Mouse (Mus musculus): ENCODE data around the gene Rtp2. TPM values are rescaled to one million over a fixed set of nuclear protein-coding genes. Genes with fewer than 3 reads are reported as not detected.
A peak's percentile ranks its signal among the peaks of the same experiment; 100 is the strongest.
"Not testable (repeated sequence)": the region's sequence is repeated elsewhere in the genome, so short reads cannot be mapped to it uniquely, and the experiment has no call there.

Gene Rtp2
- total RNA-seq, 2 experiments from 2014 or later, result not detected

DNA sequence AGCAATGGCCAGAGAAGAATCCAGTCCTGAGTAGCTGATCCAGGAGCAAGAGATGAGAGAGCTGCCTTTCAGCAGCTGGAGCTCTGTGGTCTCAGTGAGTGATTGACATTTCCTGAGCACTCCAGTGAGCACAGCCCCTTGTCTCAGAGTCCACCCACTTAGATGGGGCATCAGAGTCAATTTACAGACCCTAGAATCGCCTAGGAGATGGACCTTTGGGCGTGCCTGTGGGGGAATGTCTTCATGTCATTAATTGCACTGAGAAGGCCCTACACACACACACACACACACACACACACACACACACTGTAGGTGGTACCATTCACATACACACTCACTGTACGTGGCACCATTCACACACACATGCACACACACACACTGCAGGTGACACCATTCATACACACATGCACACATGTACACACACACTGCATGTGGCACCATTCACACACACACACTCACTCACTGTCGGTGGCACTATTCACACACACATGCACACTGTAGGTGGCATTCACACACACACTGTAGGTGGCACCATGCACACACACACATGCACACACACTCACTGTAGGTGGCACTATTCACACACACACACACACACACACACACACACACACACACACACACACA, 20.0 kb upstream of the Rtp2 start:
- DNase-seq, result no peak

DNA sequence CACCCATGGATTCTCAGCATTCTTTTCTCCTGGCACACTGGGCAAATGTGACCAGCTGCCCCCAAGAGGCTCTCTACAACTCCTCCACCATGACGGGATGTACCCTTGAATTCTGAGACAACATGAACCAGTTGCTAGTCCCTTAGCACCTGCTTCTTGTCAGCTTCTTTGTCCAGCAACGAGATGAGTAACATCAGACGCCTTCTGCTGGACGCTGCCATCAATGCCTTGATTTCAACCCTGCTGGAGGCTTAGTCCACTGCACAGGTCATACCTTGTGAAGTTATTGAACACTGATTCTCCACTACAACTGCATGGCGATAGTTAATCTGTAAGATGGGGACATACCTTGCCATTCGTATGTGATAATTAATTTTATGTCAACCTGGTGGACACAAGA, 15.5 kb upstream of the Rtp2 start:
- DNase-seq, result no peak

DNA sequence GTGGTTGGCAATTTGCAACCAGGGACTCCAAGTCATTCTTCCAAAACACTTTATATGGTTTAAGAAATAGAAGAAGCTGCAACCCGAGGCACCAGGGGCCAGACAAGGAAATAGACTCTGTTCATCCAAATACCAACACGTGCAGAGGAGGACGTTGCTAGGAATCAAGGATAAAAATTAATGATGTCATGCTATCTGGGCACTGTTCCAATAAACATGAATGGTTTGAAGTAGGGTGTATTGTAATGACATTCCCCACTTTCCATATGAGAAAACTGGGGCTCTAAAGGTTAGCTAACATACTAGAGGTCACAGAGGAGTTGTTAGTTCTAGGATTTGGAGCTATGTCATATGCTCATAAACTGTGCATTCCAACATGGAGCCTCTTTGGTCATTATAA, 12.6 kb upstream of the Rtp2 start:
- DNase-seq, result no peak

DNA sequence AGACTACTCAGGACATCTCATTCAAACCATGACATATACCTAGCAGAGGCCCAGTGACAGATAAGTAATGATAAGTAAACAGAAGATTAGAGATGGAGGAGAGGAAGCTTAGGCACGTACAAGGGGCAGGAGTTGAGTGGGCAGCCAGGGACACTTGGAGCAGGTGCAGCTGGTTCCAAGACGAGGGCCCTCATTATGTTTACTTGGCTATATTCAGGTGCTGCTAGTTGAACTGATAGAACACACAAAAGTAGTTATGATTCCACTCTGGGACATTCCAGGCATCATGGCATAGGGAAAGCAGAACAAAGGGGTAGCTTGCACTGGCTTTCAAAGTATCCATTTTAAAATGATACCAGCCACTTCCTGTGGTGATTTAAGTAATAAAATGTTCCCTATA, 2.2 kb upstream of the Rtp2 start:
- DNase-seq, result no peak

DNA sequence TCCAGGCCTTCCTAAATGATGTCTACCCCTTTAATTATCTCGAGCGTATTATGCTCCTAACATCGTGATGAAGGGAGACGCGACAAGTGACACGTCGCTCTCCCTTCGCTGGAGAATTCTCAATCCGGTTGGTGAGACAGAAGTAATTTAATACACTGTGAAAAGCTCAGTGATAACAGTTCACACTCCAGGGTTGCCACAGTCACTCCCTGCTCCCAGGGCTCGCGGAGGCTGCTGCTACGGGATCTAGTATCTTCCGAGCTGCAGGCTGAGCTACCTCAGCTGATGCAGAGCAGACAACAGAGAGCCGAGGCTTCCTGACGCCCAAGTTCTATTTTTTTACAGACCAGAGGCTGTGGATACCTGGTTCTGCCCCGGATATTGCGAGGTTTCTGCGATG, 919 bp downstream of the Rtp2 start:
- DNase-seq, result no peak

DNA sequence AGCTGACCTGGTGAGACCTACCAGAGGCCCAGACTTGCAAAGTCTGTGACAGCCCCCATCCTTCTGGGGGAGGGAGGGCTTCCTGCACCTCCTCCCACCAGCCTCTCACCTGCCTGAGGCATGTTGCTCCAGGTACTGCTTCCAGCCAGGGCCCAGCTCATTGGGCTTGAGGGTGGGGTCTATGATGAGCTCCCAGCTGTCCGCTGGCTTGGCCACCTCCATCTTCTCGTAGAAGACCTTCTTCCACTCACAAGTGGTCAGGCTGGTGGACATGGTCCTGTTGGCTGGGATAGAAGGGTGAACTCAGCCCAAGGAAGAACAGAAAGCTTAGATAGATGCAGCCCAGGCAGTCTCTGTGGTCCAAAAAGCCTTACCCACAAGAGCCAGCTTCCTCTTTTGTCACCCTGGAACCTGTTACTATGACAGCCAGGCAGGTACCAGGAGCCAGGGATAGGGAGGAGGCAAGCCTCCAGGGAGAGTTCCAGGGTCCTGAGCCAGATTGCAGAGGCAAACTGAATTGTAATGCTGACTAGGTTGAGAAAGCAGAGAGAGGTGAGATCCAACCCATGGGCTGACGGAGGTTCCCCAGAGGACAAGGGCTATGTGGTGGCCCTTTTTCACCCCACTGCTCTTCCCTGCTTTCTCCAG, 1.6 kb downstream of the Rtp2 start:
- no peak for DNase-seq

DNA sequence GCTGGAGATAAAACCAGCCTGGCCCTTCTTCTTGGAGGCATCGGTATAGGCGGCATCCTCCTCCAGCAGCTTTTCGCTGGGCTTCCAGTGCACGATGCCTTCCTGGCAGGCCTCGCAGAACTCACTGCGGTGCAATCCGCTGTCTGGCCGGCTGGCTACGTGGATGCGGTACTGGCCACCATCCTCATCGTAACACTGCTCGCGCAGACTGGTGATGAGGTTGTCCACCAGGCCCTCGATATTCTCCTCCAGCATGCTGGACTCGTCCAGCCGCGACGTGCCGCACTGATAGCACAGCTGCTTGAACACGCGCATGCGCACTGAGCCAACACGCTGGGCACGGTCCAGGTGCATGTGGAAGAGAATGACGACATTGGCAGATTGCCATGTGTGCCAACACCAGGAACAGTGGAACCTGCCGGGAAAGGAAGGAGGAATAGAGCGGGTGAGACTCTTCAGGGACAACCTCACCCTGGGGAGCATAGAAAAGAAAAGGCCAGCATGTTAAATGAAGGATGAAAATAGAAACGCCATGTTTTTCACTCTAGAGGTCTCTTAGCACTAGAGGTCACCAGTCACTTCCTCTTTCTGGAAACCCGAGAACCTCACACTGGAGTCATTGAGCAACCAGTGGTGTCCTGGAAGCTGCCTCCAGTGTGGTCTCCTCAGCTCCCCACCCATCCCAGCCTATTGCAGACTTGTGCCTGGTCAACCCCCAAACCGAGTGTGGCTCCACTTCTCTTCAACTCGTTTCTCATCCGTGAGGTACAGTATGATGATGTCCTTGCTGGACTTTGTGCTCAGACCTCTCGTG, 4.7 kb downstream of the Rtp2 start:
- DNase-seq, result peak in 1 of 2 experiments; percentile 4

DNA sequence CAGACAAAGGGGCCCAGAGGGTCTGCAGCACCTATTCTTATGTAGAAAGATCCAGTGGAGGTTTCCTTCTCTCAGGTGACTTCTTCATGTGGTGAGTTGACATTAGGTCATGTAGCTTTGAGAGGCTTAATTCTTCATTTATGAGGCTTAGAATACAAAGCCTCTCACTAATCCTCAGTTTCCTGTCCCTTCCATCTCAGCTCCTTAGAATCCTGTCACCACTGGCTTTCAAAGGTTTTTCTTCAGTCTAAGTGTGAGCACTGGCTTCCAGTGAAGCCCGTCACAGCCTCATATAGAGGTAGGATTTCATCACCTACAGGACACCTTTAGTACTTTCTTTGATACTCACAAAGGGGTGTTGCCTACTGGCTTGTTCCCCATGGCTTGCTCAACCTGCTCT, 9.3 kb downstream of the Rtp2 start:
- no peak for DNase-seq

DNA sequence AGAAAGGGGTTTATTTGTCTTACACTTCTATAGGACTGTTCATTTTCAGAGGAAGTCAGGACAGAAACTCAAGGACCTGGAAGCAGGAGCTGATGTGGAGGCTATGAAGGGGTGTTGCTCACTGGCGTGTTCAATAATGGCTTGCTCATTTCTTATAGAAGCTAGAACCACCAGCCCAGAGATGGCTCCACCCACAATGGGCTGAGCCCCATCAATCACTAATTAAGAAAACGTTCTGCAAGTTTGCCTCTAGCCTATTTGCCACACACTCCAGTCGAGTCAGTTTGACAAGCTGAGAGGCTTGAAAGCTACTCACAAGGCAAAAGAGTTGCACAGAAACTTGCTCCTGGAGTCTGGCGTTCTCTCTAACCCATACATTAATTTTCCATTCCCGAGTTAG, 10.5 kb downstream of the Rtp2 start:
- DNase-seq, result no peak

DNA sequence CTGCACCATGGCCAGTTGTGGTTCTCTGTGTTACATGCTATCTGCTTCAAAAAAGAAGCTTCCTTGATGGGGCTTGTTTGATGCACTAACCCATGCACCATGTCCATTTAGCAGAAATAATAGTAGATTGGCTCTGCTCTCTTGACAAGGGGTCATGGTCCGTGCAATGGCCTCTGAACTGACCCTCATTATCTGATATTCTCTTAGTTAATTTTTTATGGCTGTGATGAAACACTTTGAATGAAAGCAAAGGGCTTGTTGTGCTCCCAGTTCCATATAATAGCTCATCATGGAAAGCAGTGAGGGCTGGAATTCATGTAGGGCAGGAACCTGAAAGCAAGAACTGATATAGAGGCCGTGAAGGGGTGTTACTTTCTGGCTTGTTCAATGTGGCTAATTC, 12.8 kb downstream of the Rtp2 start:
- no peak for DNase-seq

DNA sequence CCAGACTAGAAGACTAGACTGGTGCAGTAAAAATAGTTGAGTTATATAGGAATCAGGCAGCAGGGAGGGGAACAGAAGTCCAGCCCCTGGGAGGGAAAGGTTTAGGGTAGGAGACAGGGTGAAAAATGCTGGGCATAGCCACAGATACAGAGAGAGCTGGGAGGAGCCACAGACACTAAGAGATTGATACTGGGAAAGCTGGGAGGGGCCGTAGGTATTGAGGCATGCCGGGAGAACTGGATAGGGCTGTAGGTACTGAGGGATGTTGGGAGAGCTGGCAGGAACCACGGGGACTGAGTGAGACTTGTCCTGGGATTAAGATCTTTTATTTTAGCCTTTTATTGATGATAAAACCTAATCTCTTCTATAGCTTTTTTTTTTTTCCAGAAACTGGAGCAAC, 18.8 kb downstream of the Rtp2 start:
- DNase-seq, result no peak

DNA sequence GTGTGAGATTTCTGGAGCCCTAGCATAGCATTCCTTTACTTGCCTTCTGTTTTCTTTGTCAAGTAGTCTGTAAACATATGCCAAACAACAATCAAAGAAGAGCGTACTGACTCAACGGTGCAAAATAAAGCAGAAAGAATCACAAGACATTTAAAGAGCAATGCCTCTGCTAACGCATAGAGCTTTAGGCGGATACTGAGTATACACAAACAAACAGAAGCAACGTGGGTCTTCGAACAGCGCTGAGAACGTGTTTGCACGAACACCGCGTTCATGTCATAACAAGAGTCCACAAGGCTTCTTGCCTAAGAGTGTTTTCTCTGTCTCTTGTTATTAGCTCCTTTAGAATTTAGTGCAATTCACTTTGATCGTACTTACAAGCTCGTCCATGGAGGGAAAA, 19.5 kb downstream of the Rtp2 start:
- no peak for DNase-seq

DNA sequence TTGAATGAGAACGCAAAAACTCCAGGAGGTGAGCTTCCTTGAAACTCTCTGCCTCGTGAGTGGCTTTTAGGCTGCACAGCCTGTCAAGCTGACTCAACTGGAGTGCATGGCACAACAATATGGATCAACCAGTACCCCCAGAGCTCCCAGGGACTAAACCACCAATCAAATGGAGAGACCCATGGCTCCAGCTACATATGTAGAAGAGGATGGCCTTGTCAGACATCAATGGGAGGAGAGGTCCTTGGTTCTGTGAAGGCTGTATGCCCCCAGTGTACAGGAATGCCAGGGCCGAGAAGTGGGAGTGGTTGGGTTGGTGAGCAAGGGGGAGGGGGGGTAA, 23.2 kb downstream of the Rtp2 start:
- DNase-seq, result not testable (repeated sequence)

DNA sequence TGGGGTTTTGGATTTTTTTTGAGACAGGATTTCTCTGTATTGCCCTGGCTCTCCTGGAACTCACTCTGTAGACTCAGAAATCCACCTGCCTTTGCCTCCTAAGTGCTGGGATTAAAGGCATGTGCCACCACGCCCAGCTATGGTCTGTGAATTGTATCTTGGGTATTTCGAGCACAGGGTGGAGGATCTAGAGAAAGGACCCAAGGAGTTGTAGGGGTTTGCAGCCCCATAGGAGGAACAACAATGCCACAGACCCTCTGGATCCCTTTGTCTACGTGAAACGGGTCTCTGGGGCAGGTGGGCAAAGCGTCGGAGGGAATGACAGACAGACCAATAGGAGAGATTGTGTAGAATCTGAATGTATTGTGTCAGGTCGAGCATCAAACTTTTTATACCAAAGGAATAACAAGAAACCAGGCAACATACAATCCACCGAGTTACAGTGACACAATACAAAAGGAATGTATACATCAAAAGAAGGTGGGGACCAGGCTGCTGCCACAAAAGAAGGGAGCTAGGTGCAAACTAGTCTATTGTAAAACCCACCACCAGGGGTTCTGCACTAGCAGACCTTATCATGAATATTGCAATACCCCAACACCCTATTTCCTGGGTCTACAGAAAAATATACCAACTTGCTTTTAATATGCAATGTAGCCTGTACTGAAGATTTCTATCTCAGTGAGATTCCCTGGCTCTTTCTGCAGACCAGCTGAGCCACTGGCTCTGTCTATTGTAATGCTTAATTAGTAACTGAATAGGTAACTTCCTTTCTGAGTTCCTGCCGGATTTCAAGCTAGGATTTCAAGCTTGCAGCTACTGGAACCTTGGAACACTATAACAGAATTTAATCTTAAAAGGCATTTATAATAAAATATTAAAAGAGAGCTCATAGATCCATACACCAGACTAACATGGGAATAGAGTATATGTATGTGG, 23.8 kb downstream of the Rtp2 start:
- DNase-seq, result not testable (repeated sequence)

DNA sequence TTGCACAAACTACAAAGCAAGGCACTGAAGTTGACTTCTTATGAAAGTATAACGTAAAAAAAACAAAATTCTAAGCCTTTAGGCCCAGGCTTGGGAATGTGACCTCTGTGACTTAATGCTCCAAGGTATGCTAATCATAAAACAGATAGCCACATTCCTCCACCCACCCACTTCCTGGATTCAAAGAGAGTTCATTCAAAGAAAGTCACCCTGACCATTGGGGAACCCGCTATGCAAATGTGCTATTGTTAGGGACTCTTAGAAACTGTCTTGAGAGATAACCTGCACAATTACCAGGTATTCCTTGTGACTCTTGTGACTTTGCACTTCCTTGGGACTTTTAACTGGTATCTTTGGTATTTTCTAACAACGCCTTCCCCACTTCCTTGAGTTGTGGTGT, 25.6 kb downstream of the Rtp2 start:
- DNase-seq, result not testable (repeated sequence)

DNA sequence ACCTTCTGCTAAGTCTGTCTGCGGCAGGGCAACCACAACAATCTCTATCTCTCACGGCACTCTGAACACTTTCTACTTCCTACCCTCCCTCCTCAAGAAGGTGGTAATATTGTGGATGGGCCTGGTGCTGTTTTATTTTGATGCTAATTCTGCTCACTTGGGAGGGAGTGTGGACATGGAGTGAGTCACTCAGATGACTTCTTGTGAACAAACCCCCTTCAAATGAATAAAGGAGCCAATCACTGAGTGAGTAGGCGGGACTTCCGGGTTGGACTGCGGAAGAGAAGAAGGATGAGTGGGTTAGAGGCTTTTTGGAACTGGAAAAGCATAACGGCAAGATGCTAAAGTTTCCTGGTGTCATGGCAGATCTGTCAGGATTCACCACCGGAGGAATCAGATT, 30.8 kb downstream of the Rtp2 start:
- DNase-seq, result no peak

DNA sequence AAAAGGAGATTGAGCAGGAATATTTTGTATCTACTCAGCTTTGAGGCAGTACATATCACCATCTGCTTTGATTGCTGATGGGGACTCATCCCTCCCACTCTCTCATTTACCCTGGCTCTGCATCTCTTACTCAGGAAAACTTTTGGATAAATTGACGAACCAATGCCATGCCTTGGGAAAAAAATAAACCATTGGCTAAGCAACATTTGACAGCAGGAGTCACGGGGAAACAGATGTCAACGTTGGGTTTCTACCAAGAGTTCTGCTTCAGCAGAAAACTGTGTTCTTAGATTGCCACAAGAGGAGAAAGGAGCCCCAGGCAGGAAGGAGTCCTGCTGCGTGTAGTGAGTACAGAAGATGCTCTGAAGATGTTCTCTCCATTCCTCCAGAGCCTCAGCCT, 32.1 kb downstream of the Rtp2 start:
- no peak for DNase-seq

DNA sequence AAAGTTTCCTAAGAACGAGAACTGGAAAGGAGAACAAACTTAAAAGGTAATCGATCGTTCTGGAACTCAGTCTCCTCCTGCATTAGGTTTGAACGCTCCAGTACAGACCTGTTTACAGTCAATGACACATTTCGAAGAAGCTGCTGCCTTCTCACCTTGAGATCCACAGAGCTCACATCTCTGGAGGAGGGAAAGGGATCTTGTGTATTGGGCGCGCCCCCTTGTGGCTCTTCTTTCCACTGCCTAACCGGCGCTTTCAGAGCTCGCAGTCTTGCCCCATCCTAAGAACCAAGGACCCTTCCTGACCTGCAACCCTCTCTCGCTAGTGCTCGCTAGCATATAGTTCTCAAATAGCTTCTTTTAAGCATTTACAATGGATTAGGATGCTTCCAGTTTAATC, 33.4 kb downstream of the Rtp2 start:
- peak; percentile 47 to 87 for DNase-seq

DNA sequence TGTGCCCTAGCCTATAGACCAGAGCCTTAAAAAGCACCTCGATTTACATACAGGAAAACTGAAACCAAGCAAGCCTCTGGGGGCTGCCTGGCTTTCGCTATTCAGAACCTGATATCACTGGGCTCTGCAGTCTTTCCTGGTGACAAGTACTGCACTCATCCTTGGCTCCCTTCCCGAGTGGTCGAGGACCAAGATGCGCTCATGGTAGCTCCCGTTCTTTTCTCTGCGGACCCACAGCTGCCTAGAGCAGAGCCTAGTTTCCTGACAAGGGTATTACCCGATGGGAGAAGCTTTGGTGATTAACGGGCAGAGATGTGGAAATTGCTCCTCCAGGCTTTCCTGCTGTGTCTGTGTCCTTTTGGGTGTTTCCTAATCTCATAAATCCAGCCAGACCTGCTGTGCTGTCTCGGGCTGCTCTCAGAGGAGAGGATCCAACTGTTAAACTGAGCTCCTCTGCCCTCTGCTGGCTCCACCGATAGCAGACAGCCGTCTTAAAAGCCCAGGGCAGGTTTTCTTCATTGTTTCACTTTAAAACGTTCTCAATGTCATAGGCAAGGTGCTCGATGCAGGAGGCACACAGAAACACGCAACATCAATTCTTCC, 34.1 kb downstream of the Rtp2 start:
- DNase-seq, result peak; percentile 69 to 80

DNA sequence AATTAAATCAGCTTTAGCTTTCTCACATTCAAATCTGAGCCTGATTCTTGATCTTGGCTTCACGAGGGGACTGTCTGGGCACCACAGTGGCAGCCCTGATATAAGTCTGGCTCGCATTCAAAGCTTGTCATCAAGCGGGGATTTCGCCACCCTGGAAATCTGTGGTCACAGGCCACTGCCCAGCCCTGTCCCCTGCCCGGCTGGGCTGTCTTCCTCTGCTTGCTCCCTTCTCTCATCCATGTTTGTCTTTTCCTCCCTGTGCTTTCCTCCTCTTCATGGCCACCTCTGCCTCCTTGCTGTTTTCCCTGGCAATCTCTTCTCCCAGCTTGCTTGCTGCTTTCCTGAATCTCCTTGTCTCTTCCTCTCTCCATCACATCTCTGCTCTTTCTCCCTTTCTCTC, 34.7 kb downstream of the Rtp2 start:
- peak; percentile 3 to 4 for DNase-seq

DNA sequence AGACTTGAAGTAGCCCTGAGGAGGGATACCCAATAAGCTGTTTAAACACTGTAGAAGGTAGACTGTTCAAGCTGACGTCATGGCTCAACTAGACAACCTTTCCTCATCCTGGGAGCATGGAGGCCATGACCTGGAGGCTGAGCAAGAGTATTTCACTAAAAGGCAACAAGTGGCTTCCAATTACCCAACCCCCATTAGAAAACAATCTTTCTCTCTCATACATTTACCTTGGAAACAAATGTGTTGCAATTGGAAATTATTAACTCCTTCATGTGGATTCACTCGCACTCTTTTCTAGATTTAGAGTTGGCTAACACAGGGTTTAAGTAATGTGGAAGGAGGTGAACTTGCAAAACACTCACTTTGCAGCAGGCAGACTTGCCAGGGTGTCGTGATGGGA, 37.1 kb downstream of the Rtp2 start:
- DNase-seq, result no peak

DNA sequence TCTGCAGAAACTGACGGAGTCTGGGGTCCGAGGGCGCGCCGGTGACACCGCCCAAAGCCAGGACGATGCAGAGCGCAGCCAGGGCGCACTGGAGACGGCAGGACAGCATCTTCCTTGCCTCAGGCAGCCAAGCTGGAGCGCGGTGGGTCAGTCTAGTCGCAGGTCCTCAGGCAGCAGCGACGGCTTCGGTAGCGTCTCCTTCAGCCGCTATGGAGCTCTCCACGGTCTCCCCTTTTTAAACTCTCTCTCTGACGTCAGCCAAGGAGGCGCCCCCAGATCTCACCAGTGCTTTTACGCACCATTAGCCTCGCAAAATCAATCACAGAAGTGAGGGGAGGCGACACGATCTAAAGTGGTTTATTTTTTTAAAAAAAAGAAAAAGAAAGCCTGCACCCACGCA, 41.6 kb downstream of the Rtp2 start, which contains the start of gene Sst:
TSS of gene Sst (minus strand) at position 323 of the 400 bp plus-strand sequence.
- DNase-seq, result no peak
